Comparison of ENCODE assay signal across 12 mouse cellular contexts in genomic region chr15:89377362-89377761, GRCm38 (mm10). TPM values are rescaled to one million over a fixed set of nuclear protein-coding genes. Genes with fewer than 3 reads are reported as not detected.
DNase-seq lines count a peak whose midpoint lies in the region; ATAC-seq and TF ChIP-seq lines count a peak whose summit lies in the region.
"Had no signal": no experiment of that assay in that cellular context is flagged by ENCODE, and none has a peak within 500 bp of the region (broad histone marks: within the 10 kb centered on the region; RNA-seq: fewer than 3 reads in every experiment).

No protein-coding gene starts in this region.

- peak overlapping the region; percentile 28 for H3K4me2 ChIP-seq in heart, embryonic 12.5 days
- peak overlapping the region; percentile 33; the same call in 1 of the 2 replicates for H3K4me2 ChIP-seq in lung, embryonic 14.5 days
- H3K4me2 ChIP-seq in embryonic facial prominence, embryonic 15.5 days (replicated peaks): peak overlapping the region; percentile 12
- H3K4me2 ChIP-seq in neural tube, embryonic 11.5 days (ENCODE audit: low read depth): no peak overlapping the region

- 7% methylated on average over 18 of the region's 18 CpGs for WGBS in heart, embryonic 12.5 days
- WGBS in lung, embryonic 14.5 days: 1% methylated on average over 18 of the region's 18 CpGs
- WGBS in embryonic facial prominence, embryonic 15.5 days: 3% methylated on average over 18 of the region's 18 CpGs
- 11% methylated on average over 18 of the region's 18 CpGs for WGBS in neural tube, embryonic 11.5 days

- no peaks in the 10 kb centered on the region for H3K9me3 ChIP-seq in heart, embryonic 12.5 days (replicated peaks)
- no peaks in the 10 kb centered on the region for H3K9me3 ChIP-seq in lung, embryonic 14.5 days (ENCODE audit: low read depth, low read length)
- H3K9me3 ChIP-seq in embryonic facial prominence, embryonic 15.5 days (replicated peaks): no peaks in the 10 kb centered on the region
- H3K9me3 ChIP-seq in neural tube, embryonic 11.5 days (ENCODE audit: control insufficient read depth, low read length): no peaks in the 10 kb centered on the region
- H3K9me3 ChIP-seq: megakaryocyte, embryonic 14.5 days had no signal

- H3K27ac ChIP-seq in heart, embryonic 12.5 days (ENCODE audit: poor library complexity, severe bottlenecking): no peak overlapping the region
- H3K27ac ChIP-seq in lung, embryonic 14.5 days (ENCODE audit: low read depth): no peak overlapping the region
- H3K27ac ChIP-seq in embryonic facial prominence, embryonic 15.5 days (replicated peaks): no peak overlapping the region
- no peak overlapping the region for H3K27ac ChIP-seq in neural tube, embryonic 11.5 days (ENCODE audit: low read depth, low read length)

- intact Hi-C loops in heart, postnatal 36 days (cut with DNase I): loop anchor here (5.0 kb wide), 1 partner anchor 90 kb away; no protein-coding TSS in a partner anchor
- intact Hi-C loops in left cerebral cortex, postnatal 25 days (cut with DNase I): loop anchor here (5.0 kb wide), 1 partner anchor 90 kb away; no protein-coding TSS in a partner anchor

- H3K27me3 ChIP-seq in heart, embryonic 12.5 days (replicated peaks): peaks cover 45% of the 10 kb centered on the region
- H3K27me3 ChIP-seq in lung, embryonic 14.5 days (ENCODE audit: insufficient read depth, low read length): peaks cover 44% of the 10 kb centered on the region
- H3K27me3 ChIP-seq in embryonic facial prominence, embryonic 15.5 days: peaks cover 45% of the 10 kb centered on the region
- H3K27me3 ChIP-seq in neural tube, embryonic 11.5 days (ENCODE audit: control insufficient read depth, insufficient read depth, low read length): peaks cover 40% of the 10 kb centered on the region

- no peak for DNase-seq in heart, postnatal 36 days
- no peak for DNase-seq in lung, embryonic 14.5 days
- no peak for DNase-seq in lung, postnatal 25 days (ENCODE audit: low spot score)
- DNase-seq in neural tube, embryonic 11.5 days (ENCODE audit: low spot score): peak; percentile 24
- no peak for DNase-seq in frontal cortex, postnatal 10 days (ENCODE audit: low spot score in 2 of 2)
- DNase-seq in left cerebral cortex, postnatal 25 days (ENCODE audit: low spot score in 2 of 2): no peak
- DNase-seq: gastrocnemius, postnatal 10 days had no signal

- H3K4me1 ChIP-seq in heart, embryonic 12.5 days (replicated peaks): peaks cover 38% of the 10 kb centered on the region
- peaks cover 6% of the 10 kb centered on the region for H3K4me1 ChIP-seq in lung, embryonic 14.5 days (ENCODE audit: insufficient read depth)
- H3K4me1 ChIP-seq in embryonic facial prominence, embryonic 15.5 days: peaks cover 38% of the 10 kb centered on the region
- peaks cover 12% of the 10 kb centered on the region; the same call in 1 of the 2 replicates for H3K4me1 ChIP-seq in neural tube, embryonic 11.5 days (ENCODE audit: control insufficient read depth, insufficient read depth, low read length)

- H3K4me3 ChIP-seq in heart, embryonic 12.5 days: no peak overlapping the region
- no peak overlapping the region for H3K4me3 ChIP-seq in lung, embryonic 14.5 days (ENCODE audit: low read depth, low read length)
- no peak overlapping the region for H3K4me3 ChIP-seq in embryonic facial prominence, embryonic 15.5 days (replicated peaks)
- H3K4me3 ChIP-seq in neural tube, embryonic 11.5 days (ENCODE audit: low read depth, low read length): no peak overlapping the region
- H3K4me3 ChIP-seq: megakaryocyte, embryonic 14.5 days had no signal

- no peak for TF ChIP-seq CTCF in lung, embryonic 14.5 days (IDR thresholded peaks at IDR 0.05; ENCODE audit: low read depth)

- peaks cover 2% of the 10 kb centered on the region; the same call in 1 of the 2 replicates for H3K36me3 ChIP-seq in heart, embryonic 12.5 days
- peaks cover 6% of the 10 kb centered on the region for H3K36me3 ChIP-seq in lung, embryonic 14.5 days (ENCODE audit: insufficient read depth)
- peaks cover 2% of the 10 kb centered on the region for H3K36me3 ChIP-seq in embryonic facial prominence, embryonic 15.5 days
- H3K36me3 ChIP-seq in neural tube, embryonic 11.5 days (ENCODE audit: control insufficient read depth, insufficient read depth, low read length): 0 out of 2 replicates have a peak, but pooled peaks cover 2% of the 10 kb centered on the region

- H3K9ac ChIP-seq in heart, embryonic 12.5 days: no peak overlapping the region
- H3K9ac ChIP-seq in lung, embryonic 14.5 days: no peak overlapping the region
- no peak overlapping the region for H3K9ac ChIP-seq in embryonic facial prominence, embryonic 15.5 days
- no peak overlapping the region for H3K9ac ChIP-seq in neural tube, embryonic 11.5 days (ENCODE audit: low read length)

- no peak for ATAC-seq in heart, embryonic 12.5 days (ENCODE audit: insufficient number of reproducible peaks, low FRiP score)
- ATAC-seq in lung, embryonic 14.5 days (ENCODE audit: insufficient read depth): no peak
- no peak for ATAC-seq in embryonic facial prominence, embryonic 15.5 days (ENCODE audit: insufficient number of reproducible peaks, low FRiP score, low TSS enrichment, low read depth)
- no peak for ATAC-seq in neural tube, embryonic 11.5 days (ENCODE audit: insufficient read depth, low FRiP score, low TSS enrichment)

RNA-seq across cellular contexts. Expression of gene Tymp, which starts 0.5 kb away (rescaled TPM):
- polyA plus RNA-seq in heart, embryonic 12.5 days (2016; fragmentation: Nextera tagmentation; extraction: Ambion mirVana): 1.3 and 1.6 TPM in 2 replicates
- under 1 TPM; 0.41 to 0.64 TPM for total RNA-seq in heart, postnatal 36 days (2021)
- polyA plus RNA-seq in lung, embryonic 14.5 days (2014; fragmentation: Nextera tagmentation; extraction: Ambion mirVana): 0.96 and 1.5 TPM in 2 replicates
- polyA plus RNA-seq in embryonic facial prominence, embryonic 15.5 days (2015; fragmentation: Nextera tagmentation; extraction: Ambion mirVana): 1.8 and 2.0 TPM in 2 replicates
- polyA plus RNA-seq in neural tube, embryonic 11.5 days (2014; fragmentation: Nextera tagmentation; extraction: Ambion mirVana): 1.6 and 2.0 TPM in 2 replicates
- 1 to 10 TPM; 1.3 to 1.6 TPM for total RNA-seq in left cerebral cortex, postnatal 25 days (2021)

RNA-seq across cellular contexts. Expression of gene Odf3b, which starts 1.7 kb away (rescaled TPM):
- polyA plus RNA-seq in heart, embryonic 12.5 days (2016; fragmentation: Nextera tagmentation; extraction: Ambion mirVana): 0.27 and 0.44 TPM in 2 replicates
- total RNA-seq in heart, postnatal 36 days (2021): under 1 TPM; 0.97 to 0.98 TPM
- polyA plus RNA-seq in lung, embryonic 14.5 days (2014; fragmentation: Nextera tagmentation; extraction: Ambion mirVana): 1.1 and 1.3 TPM in 2 replicates
- polyA plus RNA-seq in embryonic facial prominence, embryonic 15.5 days (2015; fragmentation: Nextera tagmentation; extraction: Ambion mirVana): 8.2 and 14.5 TPM in 2 replicates
- polyA plus RNA-seq in neural tube, embryonic 11.5 days (2014; fragmentation: Nextera tagmentation; extraction: Ambion mirVana): 0.39 and 1.0 TPM in 2 replicates
- total RNA-seq in left cerebral cortex, postnatal 25 days (2021): under 1 TPM; 0.57 to 0.80 TPM
- total RNA-seq: CH12.LX had no signal
- polyA plus RNA-seq: limb, embryonic 11.5 days had no signal

RNA-seq across cellular contexts. Expression of gene Sco2, which starts 3.7 kb away (rescaled TPM):
- polyA plus RNA-seq in heart, embryonic 12.5 days (2016; fragmentation: Nextera tagmentation; extraction: Ambion mirVana): 5.6 TPM in 2 replicates
- total RNA-seq in heart, postnatal 36 days (2021): 10 to 100 TPM; 25.2 to 28.2 TPM
- 4.5 and 7.5 TPM in 2 replicates for polyA plus RNA-seq in lung, embryonic 14.5 days (2014; fragmentation: Nextera tagmentation; extraction: Ambion mirVana)
- polyA plus RNA-seq in embryonic facial prominence, embryonic 15.5 days (2015; fragmentation: Nextera tagmentation; extraction: Ambion mirVana): 4.9 and 6.9 TPM in 2 replicates
- polyA plus RNA-seq in neural tube, embryonic 11.5 days (2014; fragmentation: Nextera tagmentation; extraction: Ambion mirVana): 6.0 and 8.8 TPM in 2 replicates
- total RNA-seq in left cerebral cortex, postnatal 25 days (2021): 10 to 100 TPM; 25.3 to 26.8 TPM

RNA-seq across cellular contexts. Expression of gene Klhdc7b, which starts 7.4 kb away (rescaled TPM):
- 0.09 TPM in 1 of 2 replicates, not detected in the other for polyA plus RNA-seq in heart, embryonic 12.5 days (2016; fragmentation: Nextera tagmentation; extraction: Ambion mirVana)
- not detected for total RNA-seq in heart, postnatal 36 days (2021)
- not detected in 2 replicates for polyA plus RNA-seq in lung, embryonic 14.5 days (2014; fragmentation: Nextera tagmentation; extraction: Ambion mirVana)
- polyA plus RNA-seq in embryonic facial prominence, embryonic 15.5 days (2015; fragmentation: Nextera tagmentation; extraction: Ambion mirVana): not detected in 2 replicates
- not detected in 2 replicates for polyA plus RNA-seq in neural tube, embryonic 11.5 days (2014; fragmentation: Nextera tagmentation; extraction: Ambion mirVana)
- total RNA-seq in left cerebral cortex, postnatal 25 days (2021): under 1 TPM; 0.30 to 0.34 TPM
- total RNA-seq: CH12.LX; gastrocnemius, postnatal 10 days had no signal
- polyA plus RNA-seq: limb, embryonic 11.5 days had no signal

RNA-seq across cellular contexts. Expression of gene Ncaph2, which starts 21.8 kb away (rescaled TPM):
- 112 and 116 TPM in 2 replicates for polyA plus RNA-seq in heart, embryonic 12.5 days (2016; fragmentation: Nextera tagmentation; extraction: Ambion mirVana)
- total RNA-seq in heart, postnatal 36 days (2021): 10 to 100 TPM; 50.4 to 58.6 TPM
- 157 and 168 TPM in 2 replicates for polyA plus RNA-seq in lung, embryonic 14.5 days (2014; fragmentation: Nextera tagmentation; extraction: Ambion mirVana)
- polyA plus RNA-seq in embryonic facial prominence, embryonic 15.5 days (2015; fragmentation: Nextera tagmentation; extraction: Ambion mirVana): 150 and 160 TPM in 2 replicates
- 154 and 158 TPM in 2 replicates for polyA plus RNA-seq in neural tube, embryonic 11.5 days (2014; fragmentation: Nextera tagmentation; extraction: Ambion mirVana)
- 10 to 100 TPM; 96.1 to 97.4 TPM for total RNA-seq in left cerebral cortex, postnatal 25 days (2021)
